Mouse (Mus musculus) telencephalon, adult 2 months (tissue): ENCODE measurements around the gene Slbp.

ENCODE experiments used
- DNase-seq: peaks from one replicate; pipeline ENCODE4 v3.0.0-alpha.2; 2011; ENCODE audit warnings: low read depth, low spot score

The Slbp gene

GRCm38 (mm10) chr5:33651921-33652782, at the start of gene Slbp:
Gene Slbp (minus strand): TSS chr5:33652574.
- peak; percentile 95 for DNase-seq

GRCm38 (mm10) chr5:33701832-33702231, 49.5 kb upstream of the Slbp start:
- no peak for DNase-seq

- DNase-seq, result no peak
These were observed 47.6 kb upstream of the Slbp start for GRCm38 (mm10) chr5:33700010-33700409.

GRCm38 (mm10) chr5:33698669-33699068, 46.3 kb upstream of the Slbp start:
- DNase-seq, result no peak

- DNase-seq, result no peak
These were observed 45.7 kb upstream of the Slbp start for GRCm38 (mm10) chr5:33697947-33698512.

GRCm38 (mm10) chr5:33697534-33697933, 45.2 kb upstream of the Slbp start:
- no peak for DNase-seq

GRCm38 (mm10) chr5:33696430-33696829, 44.1 kb upstream of the Slbp start:
- no peak for DNase-seq

DNA sequence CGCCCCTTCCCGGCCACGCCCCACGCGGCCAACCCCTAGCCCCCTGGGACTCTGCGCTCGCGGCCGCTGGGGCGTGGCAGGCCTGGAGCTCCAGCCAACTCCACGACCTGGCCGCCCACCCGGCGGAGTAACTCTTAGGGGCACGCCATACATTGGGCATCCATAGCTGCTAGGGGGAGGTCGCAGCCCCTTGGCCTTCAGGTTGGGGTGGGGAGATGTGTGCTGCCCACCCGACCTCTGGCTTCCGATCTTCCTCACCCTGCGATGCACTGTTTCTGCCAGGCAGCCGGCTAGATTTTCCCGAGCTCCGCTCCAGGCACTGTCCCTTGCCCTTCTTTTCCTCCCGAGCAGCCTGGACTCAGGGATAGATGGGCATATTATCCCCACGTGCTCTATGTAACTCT, 43.3 kb upstream of the Slbp start:
- no peak for DNase-seq

- no peak for DNase-seq
These were observed 42.7 kb upstream of the Slbp start for GRCm38 (mm10) chr5:33694848-33695717.

DNA sequence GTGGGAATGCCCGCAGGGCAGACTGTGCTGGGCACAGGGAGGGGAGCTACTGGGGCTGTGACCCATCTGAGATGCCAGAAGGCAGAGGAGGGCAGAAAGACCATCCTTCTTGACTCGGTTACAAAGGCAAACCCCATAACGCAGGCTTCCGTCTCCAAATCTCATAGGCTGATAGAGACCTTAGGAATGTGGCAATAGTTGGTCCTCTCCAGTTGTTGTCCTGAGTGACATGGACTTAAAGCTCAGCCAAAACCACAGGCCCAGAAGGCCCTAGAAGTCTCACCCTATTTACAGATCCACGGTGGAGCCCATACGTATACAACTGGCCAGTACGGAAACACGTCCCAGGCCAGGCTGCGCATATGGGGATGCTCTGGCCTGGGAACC, 42.1 kb upstream of the Slbp start:
- no peak for DNase-seq

DNA sequence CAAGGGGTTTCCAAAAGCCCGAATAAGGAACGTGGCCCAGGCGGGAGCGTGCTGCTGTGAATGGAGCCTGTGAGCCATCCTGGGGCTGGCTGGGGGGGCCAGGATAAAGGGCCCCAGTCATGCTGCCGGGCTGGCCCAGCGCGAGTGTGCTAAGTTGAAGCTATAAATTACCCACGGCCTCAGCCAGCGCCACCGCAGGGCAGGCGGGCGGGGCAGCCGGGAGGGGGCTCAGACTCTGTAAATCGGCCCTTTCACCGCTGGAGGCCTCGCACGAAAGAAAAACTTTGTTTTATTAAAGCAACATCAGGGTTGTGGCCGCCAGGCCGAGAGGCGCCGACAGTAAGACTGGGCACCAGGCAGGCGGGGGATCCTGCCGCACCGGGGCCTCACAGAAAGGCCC, 40.0 kb upstream of the Slbp start:
- no peak for DNase-seq

GRCm38 (mm10) chr5:33689852-33690645, 37.7 kb upstream of the Slbp start:
- DNase-seq, result no peak

DNA sequence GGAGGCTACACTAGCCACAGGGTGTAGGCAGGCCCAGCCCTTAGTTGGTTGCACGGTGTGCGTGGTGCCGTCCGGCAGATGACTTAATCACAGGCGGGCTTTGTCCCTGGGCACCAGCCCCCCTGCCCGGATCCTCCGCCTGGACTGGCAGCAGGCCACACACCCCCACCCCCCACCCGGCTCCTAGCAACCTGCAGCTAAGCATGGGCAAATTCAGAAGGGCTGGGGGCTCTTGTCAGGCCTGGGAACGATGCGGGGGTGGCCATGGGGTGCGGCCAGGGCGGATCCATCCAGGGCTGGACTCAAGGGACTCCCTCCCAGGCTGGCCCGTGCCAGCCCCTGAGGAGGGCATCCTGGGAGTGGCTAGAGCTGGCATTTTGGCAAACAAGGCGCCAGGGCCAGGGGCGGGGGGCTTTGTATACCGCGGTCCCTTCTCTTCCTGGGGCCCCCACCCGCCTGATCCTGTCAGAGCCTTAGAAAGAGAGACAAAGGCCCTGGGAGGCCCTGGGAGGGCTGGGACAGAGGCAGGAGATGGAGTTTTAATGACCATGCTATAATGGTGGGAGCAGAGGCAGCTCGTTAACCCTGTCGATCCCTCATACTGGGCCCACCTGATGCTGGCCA, 37.0 kb upstream of the Slbp start:
- DNase-seq, result no peak

GRCm38 (mm10) chr5:33688278-33689220, 36.2 kb upstream of the Slbp start:
- no peak for DNase-seq

DNA sequence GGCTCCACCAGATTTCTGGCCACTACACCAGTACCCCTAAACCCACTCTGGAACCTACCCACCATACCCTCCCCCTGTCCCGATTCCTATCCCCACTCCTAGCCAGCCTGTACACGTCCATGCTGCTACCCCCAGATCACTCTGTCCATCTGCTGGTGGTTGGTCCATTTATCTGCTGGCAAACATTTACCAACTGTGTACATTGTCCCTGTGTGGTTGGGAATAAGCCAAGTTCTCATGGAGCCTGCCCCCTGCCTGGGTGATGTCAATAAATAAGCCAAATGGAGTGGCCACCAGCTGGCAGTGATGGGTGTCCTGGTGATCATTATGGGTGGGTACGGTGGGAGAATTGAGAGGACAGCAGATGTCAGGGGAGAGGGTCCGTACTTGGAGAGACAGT, 34.8 kb upstream of the Slbp start:
- DNase-seq, result no peak

DNA sequence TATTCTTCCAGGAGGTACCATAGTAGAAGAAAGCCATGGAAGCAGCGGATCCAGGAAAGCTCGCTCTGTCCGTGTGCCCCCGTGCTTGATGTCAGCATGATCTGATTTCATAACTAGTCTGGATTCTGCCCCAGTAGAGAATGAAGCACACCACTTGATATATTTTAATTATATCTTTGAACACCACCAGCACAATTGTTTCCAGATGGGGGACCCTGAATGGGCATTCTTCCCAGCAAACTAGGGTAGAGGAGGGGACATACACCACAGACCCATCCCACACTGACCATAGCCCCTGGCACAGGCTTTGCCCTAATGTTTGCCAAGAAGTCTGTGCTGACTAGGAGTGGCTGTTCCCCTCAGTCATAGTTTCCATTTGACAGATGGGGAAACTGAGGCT, 32.6 kb upstream of the Slbp start:
- no peak for DNase-seq

GRCm38 (mm10) chr5:33683897-33684652, 31.7 kb upstream of the Slbp start:
- no peak for DNase-seq

DNA sequence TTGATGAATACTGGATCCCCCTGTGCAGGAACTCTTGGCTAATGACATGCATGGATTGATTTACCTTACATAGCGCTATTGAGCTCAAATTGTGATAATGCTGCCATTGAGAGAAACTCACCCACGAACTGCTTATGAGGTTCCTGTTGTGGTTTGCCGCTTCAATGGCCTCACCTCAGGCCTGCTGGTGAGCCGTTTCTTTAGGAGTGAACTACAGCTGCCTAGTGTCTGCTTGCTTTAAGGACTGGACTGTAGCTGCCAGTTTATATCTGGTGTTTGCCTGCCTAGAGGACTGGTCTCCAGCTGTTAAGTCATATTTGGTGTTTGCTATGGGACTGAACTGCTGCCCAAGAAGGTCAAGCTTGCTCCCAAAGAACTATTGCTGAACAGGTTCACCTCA, 30.6 kb upstream of the Slbp start:
- DNase-seq, result no peak
